Mouse (Mus musculus) hindbrain, embryonic 16.5 days (tissue): Measurements from ENCODE around the gene Bcor. TPM values are rescaled to one million over a fixed set of nuclear protein-coding genes. Genes with fewer than 3 reads are reported as not detected.

Experiments used
- ATAC-seq: fragments of 200-750 bp; cut with Nextera tagmentation; 2 replicates; pipeline ENCODE4 v1.8.0; 2017; ENCODE audit warnings: moderate TSS enrichment, moderate library complexity
- H3K27ac ChIP-seq: fragments of 300-500 bp; sonication (generic); 2 replicates; pipeline ENCODE4 v1.5.1; 2014; ENCODE audit warnings: low read depth, mild to moderate bottlenecking, control low read depth, low read length, moderate library complexity
- H3K27me3 ChIP-seq: fragments of 300-500 bp; sonication (generic); replicated peaks from 2 replicates; pipeline ENCODE4 v1.6.1; 2014; ENCODE audit warnings: low read length; ENCODE audit not compliant: control insufficient read depth, insufficient read depth
- H3K36me3 ChIP-seq: fragments of 300-500 bp; sonication (generic); 2 replicates; pipeline ENCODE4 v1.6.1; 2014; ENCODE audit warnings: mild to moderate bottlenecking, low read length, moderate library complexity, mixed read lengths; ENCODE audit not compliant: control insufficient read depth, insufficient read depth
- H3K4me1 ChIP-seq: fragments of 300-500 bp; sonication (generic); 2 replicates; pipeline ENCODE4 v1.6.1; 2014; ENCODE audit warnings: low read depth, low read length; ENCODE audit not compliant: control insufficient read depth, insufficient read depth
- H3K4me2 ChIP-seq: fragments of 300-500 bp; sonication (generic); 2 replicates; pipeline ENCODE4 v1.6.1; 2014; ENCODE audit warnings: mild to moderate bottlenecking, low read length, control low read depth, moderate library complexity
- H3K4me3 ChIP-seq: fragments of 300-500 bp; sonication (generic); 2 replicates; pipeline ENCODE4 v1.5.1; 2014; ENCODE audit warnings: mild to moderate bottlenecking, low read length, control low read depth, moderate library complexity
- H3K9ac ChIP-seq: fragments of 300-500 bp; sonication (generic); 2 replicates; pipeline ENCODE4 v1.6.1; 2014; ENCODE audit warnings: low read depth, mild to moderate bottlenecking, control low read depth, low read length, moderate library complexity
- H3K9me3 ChIP-seq: fragments of 300-500 bp; sonication (generic); 2 replicates; pipeline ENCODE4 v1.6.1; 2014; ENCODE audit warnings: mild to moderate bottlenecking, low read length, moderate library complexity; ENCODE audit not compliant: control insufficient read depth
- WGBS: fragments of 180-500 bp; shearing (Covaris S2); extraction: QIAGEN DNeasy Blood & Tissue Kit; methylation state at CpG from one replicate; pipeline ENCODE4 v1.1.7; 2014; 5-methylcytosine and 5-hydroxymethylcytosine counted together
- polyA plus RNA-seq: library from polyadenylated mRNA; unstranded; fragments of >200 nt; fragmentation: Nextera tagmentation; extraction: Ambion mirVana; gene quantifications from 2 replicates; pipeline ENCODE4 v1.2.1, GENCODE M21; 2015

Gene Bcor
- polyA plus RNA-seq, 1 experiment from 2014 or later: 11.2 TPM

GRCm38 (mm10) chrX:12006882-12007753 is 153.0 kb downstream of the Bcor start:
- Histone ChIP-seq H3K9ac (peak overlapping the region; percentile 66), H3K4me2 (peak overlapping the region; percentile 77), H3K27me3 (peaks cover 20% of the 10 kb centered on the region), H3K36me3 (no peaks in the 10 kb centered on the region), H3K4me3 (peak overlapping the region; percentile 44), H3K9me3 (no peaks in the 10 kb centered on the region), H3K27ac (peak overlapping the region; percentile 83), H3K4me1 (peaks cover 17% of the 10 kb centered on the region)
- WGBS: 4% methylated on average over 44 of the region's 75 CpGs
- ATAC-seq: peak; percentile 68

GRCm38 (mm10) chrX:12006031-12006881 is 153.9 kb downstream of the Bcor start:
- peak overlapping the region; percentile 44 for H3K4me3 ChIP-seq

GRCm38 (mm10) chrX:12005181-12006030 is 154.7 kb downstream of the Bcor start:
- 0 out of 2 replicates have a peak, but pooled peaks have one; percentile 11 for ATAC-seq
- peaks cover 20% of the 10 kb centered on the region for H3K27me3 ChIP-seq
- no peaks in the 10 kb centered on the region for H3K36me3 ChIP-seq
- no peak overlapping the region; the same call in 1 of the 2 replicates for H3K27ac ChIP-seq
- H3K9me3 ChIP-seq: no peaks in the 10 kb centered on the region
- H3K9ac ChIP-seq: peak overlapping the region; percentile 66
- peak overlapping the region; percentile 44 for H3K4me3 ChIP-seq
- 9% methylated on average over 29 of the region's 38 CpGs for WGBS
- H3K4me1 ChIP-seq: peaks cover 19% of the 10 kb centered on the region
- peak overlapping the region; percentile 77 for H3K4me2 ChIP-seq

More at GRCm38 (mm10) chrX:12006031-12006881, 153.9 kb downstream of the Bcor start:
- Histone ChIP-seq H3K4me1 (peaks cover 17% of the 10 kb centered on the region), H3K4me2 (peak overlapping the region; percentile 77), H3K27me3 (peaks cover 20% of the 10 kb centered on the region), H3K9ac (peak overlapping the region; percentile 66), H3K27ac (peak overlapping the region; percentile 83), H3K36me3 (no peaks in the 10 kb centered on the region), H3K9me3 (no peaks in the 10 kb centered on the region)
- WGBS: 2% methylated on average over 32 of the region's 57 CpGs
- peak; percentile 65 for ATAC-seq

- H3K4me3 ChIP-seq: no peak overlapping the region
- H3K9ac ChIP-seq: no peak overlapping the region
- H3K4me1 ChIP-seq: peaks cover 19% of the 10 kb centered on the region
- H3K4me2 ChIP-seq: no peak overlapping the region
- no peaks in the 10 kb centered on the region for H3K36me3 ChIP-seq
- no peak overlapping the region for H3K27ac ChIP-seq
- ATAC-seq: no peak
- H3K27me3 ChIP-seq: peaks cover 19% of the 10 kb centered on the region
- WGBS: 15% methylated on average over 15 of the region's 16 CpGs
- no peaks in the 10 kb centered on the region for H3K9me3 ChIP-seq
Observed at GRCm38 (mm10) chrX:12004416-12004815, 155.7 kb downstream of the Bcor start.

GRCm38 (mm10) chrX:12003947-12004346 is 156.2 kb downstream of the Bcor start:
- H3K4me3 ChIP-seq: no peak overlapping the region
- peaks cover 17% of the 10 kb centered on the region for H3K27me3 ChIP-seq
- H3K9ac ChIP-seq: no peak overlapping the region
- no peak overlapping the region for H3K27ac ChIP-seq
- ATAC-seq: no peak
- peaks cover 19% of the 10 kb centered on the region for H3K4me1 ChIP-seq
- H3K9me3 ChIP-seq: no peaks in the 10 kb centered on the region
- WGBS: 32% methylated on average over 6 of the region's 6 CpGs
- no peak overlapping the region for H3K4me2 ChIP-seq
- no peaks in the 10 kb centered on the region for H3K36me3 ChIP-seq

- Histone ChIP-seq H3K4me1 (peaks cover 22% of the 10 kb centered on the region), H3K4me2 (no peak overlapping the region), H3K36me3 (no peaks in the 10 kb centered on the region), H3K27ac (no peak overlapping the region), H3K27me3 (peaks cover 17% of the 10 kb centered on the region), H3K4me3 (no peak overlapping the region), H3K9ac (no peak overlapping the region), H3K9me3 (no peaks in the 10 kb centered on the region)
- WGBS: 8% methylated on average over 1 of the region's 1 CpGs
- ATAC-seq: no peak
Observed at GRCm38 (mm10) chrX:12003539-12003938, 156.6 kb downstream of the Bcor start.

GRCm38 (mm10) chrX:12003106-12003505 is 157.0 kb downstream of the Bcor start:
- H3K9ac ChIP-seq: no peak overlapping the region
- H3K4me3 ChIP-seq: no peak overlapping the region
- no peak for ATAC-seq
- H3K36me3 ChIP-seq: no peaks in the 10 kb centered on the region
- H3K27ac ChIP-seq: no peak overlapping the region
- H3K27me3 ChIP-seq: peaks cover 13% of the 10 kb centered on the region
- H3K4me2 ChIP-seq: no peak overlapping the region
- no peaks in the 10 kb centered on the region for H3K9me3 ChIP-seq
- WGBS: 15% methylated on average over 9 of the region's 9 CpGs
- H3K4me1 ChIP-seq: peaks cover 23% of the 10 kb centered on the region

GRCm38 (mm10) chrX:12002596-12002995 is 157.6 kb downstream of the Bcor start:
- WGBS: 35% methylated on average over 6 of the region's 6 CpGs
- H3K27me3 ChIP-seq: peaks cover 14% of the 10 kb centered on the region

More at GRCm38 (mm10) chrX:12002596-12002995, 157.6 kb downstream of the Bcor start:
- Histone ChIP-seq H3K36me3 (no peaks in the 10 kb centered on the region), H3K4me2 (no peak overlapping the region), H3K9me3 (no peaks in the 10 kb centered on the region), H3K4me1 (peaks cover 23% of the 10 kb centered on the region), H3K9ac (no peak overlapping the region), H3K27ac (no peak overlapping the region), H3K4me3 (no peak overlapping the region)
- ATAC-seq: no peak
